16 mouse cellular contexts compared by ENCODE assay signal in genomic region chr19:4003112-4003511, GRCm38 (mm10). TPM values are rescaled to one million over a fixed set of nuclear protein-coding genes. Genes with fewer than 3 reads are reported as not detected.
DNase-seq lines count a peak whose midpoint lies in the region; ATAC-seq and TF ChIP-seq lines count a peak whose summit lies in the region.
"Had no signal": no experiment of that assay in that cellular context is flagged by ENCODE, and none has a peak within 500 bp of the region (broad histone marks: within the 10 kb centered on the region; RNA-seq: fewer than 3 reads in every experiment).

TSS of gene Doc2g (plus strand) at chr19:4003313.

- no peak for DNase-seq in thymus, adult 2 months
- DNase-seq in thymus, adult 18-20 months: no peak
- no peak for DNase-seq in frontal cortex, postnatal 25 days (ENCODE audit: low spot score in 2 of 2)
- no peak for DNase-seq in right cerebral cortex, postnatal 14 days
- DNase-seq: adrenal gland, postnatal 25 days; cerebellum, adult 11-12 months; embryo, embryonic 11 days; gastrocnemius, postnatal 10 days; kidney, adult 9 months; lung, adult 18-20 months had no signal

- peaks cover 5% of the 10 kb centered on the region for H3K36me3 ChIP-seq in forebrain, embryonic 16.5 days (ENCODE audit: control insufficient read depth, insufficient read depth)
- peaks cover 24% of the 10 kb centered on the region for H3K36me3 ChIP-seq in forebrain, embryonic 15.5 days
- peaks cover 16% of the 10 kb centered on the region for H3K36me3 ChIP-seq in thymus, adult 2 months (ENCODE audit: control insufficient read depth, insufficient read depth, low read length)
- H3K36me3 ChIP-seq in heart, embryonic 15.5 days: peaks cover 24% of the 10 kb centered on the region

- no peak for TF ChIP-seq CTCF in thymus, adult 2 months (IDR thresholded peaks at IDR 0.05; ENCODE audit: borderline replicate concordance, control insufficient read depth, extremely low read depth, insufficient read depth, low read length, poor library complexity)
- no peak for TF ChIP-seq CTCF in olfactory bulb, adult 2 months (IDR thresholded peaks at IDR 0.05; ENCODE audit: insufficient read depth, low read depth, low read length)

- WGBS in forebrain, embryonic 16.5 days: 92% methylated on average over 1 of the region's 1 CpGs
- 73% methylated on average over 1 of the region's 1 CpGs for WGBS in forebrain, embryonic 15.5 days
- 90% methylated on average over 1 of the region's 1 CpGs for WGBS in thymus, adult 2 months
- 47% methylated on average over 1 of the region's 1 CpGs for WGBS in heart, embryonic 15.5 days
- 82% methylated on average over 1 of the region's 1 CpGs for WGBS in olfactory bulb, adult 2 months

- H3K4me3 ChIP-seq in forebrain, embryonic 16.5 days (replicated peaks; ENCODE audit: low read length): no peak within 1 kb of the TSS
- H3K4me3 ChIP-seq in forebrain, embryonic 15.5 days: no peak within 1 kb of the TSS
- H3K4me3 ChIP-seq in thymus, adult 2 months (ENCODE audit: control insufficient read depth, insufficient read depth, low read length): no peak within 1 kb of the TSS
- peak within 1 kb of the TSS; percentile 29 for H3K4me3 ChIP-seq in heart, embryonic 15.5 days
- H3K4me3 ChIP-seq in olfactory bulb, adult 2 months (ENCODE audit: insufficient read depth, low read depth, low read length): peak within 1 kb of the TSS; percentile 10; the same call in 1 of the 2 replicates
- H3K4me3 ChIP-seq: hindbrain, embryonic 15.5 days had no signal

- H3K4me1 ChIP-seq in forebrain, embryonic 16.5 days (replicated peaks; ENCODE audit: control insufficient read depth, insufficient read depth, low read length): peaks cover 13% of the 10 kb centered on the region
- H3K4me1 ChIP-seq in forebrain, embryonic 15.5 days: peaks cover 15% of the 10 kb centered on the region
- peaks cover 18% of the 10 kb centered on the region for H3K4me1 ChIP-seq in thymus, adult 2 months (replicated peaks; ENCODE audit: control insufficient read depth, insufficient read depth, low read length)
- peaks cover 52% of the 10 kb centered on the region for H3K4me1 ChIP-seq in heart, embryonic 15.5 days (replicated peaks)
- peaks cover 24% of the 10 kb centered on the region for H3K4me1 ChIP-seq in olfactory bulb, adult 2 months (ENCODE audit: control insufficient read depth, insufficient read depth, low read length)

- ATAC-seq in forebrain, embryonic 16.5 days: no peak
- no peak for ATAC-seq in forebrain, embryonic 15.5 days (replicated peaks)
- peak; percentile 58 for ATAC-seq in heart, embryonic 15.5 days (replicated peaks; ENCODE audit: insufficient number of reproducible peaks, insufficient read depth, low FRiP score, low read depth)

- no peak within 1 kb of the TSS for H3K9ac ChIP-seq in forebrain, embryonic 16.5 days (replicated peaks; ENCODE audit: low read depth, low read length)
- H3K9ac ChIP-seq in forebrain, embryonic 15.5 days (replicated peaks): no peak within 1 kb of the TSS
- peak within 1 kb of the TSS; percentile 48 for H3K9ac ChIP-seq in heart, embryonic 15.5 days

- no peaks in the 10 kb centered on the region for H3K27me3 ChIP-seq in forebrain, embryonic 16.5 days (replicated peaks; ENCODE audit: control insufficient read depth, insufficient read depth, low read length)
- H3K27me3 ChIP-seq in forebrain, embryonic 15.5 days: no peaks in the 10 kb centered on the region
- H3K27me3 ChIP-seq in thymus, adult 2 months (ENCODE audit: control insufficient read depth, insufficient read depth, low read length): no peaks in the 10 kb centered on the region
- H3K27me3 ChIP-seq in heart, embryonic 15.5 days: no peaks in the 10 kb centered on the region
- H3K27me3 ChIP-seq: hindbrain, embryonic 15.5 days had no signal

- no peak within 1 kb of the TSS for H3K4me2 ChIP-seq in forebrain, embryonic 16.5 days (ENCODE audit: low read length)
- no peak within 1 kb of the TSS for H3K4me2 ChIP-seq in forebrain, embryonic 15.5 days (replicated peaks)
- peak within 1 kb of the TSS; percentile 58 for H3K4me2 ChIP-seq in heart, embryonic 15.5 days

- H3K9me3 ChIP-seq in forebrain, embryonic 16.5 days (ENCODE audit: control insufficient read depth, low read length): no peaks in the 10 kb centered on the region
- no peaks in the 10 kb centered on the region for H3K9me3 ChIP-seq in forebrain, embryonic 15.5 days
- H3K9me3 ChIP-seq in heart, embryonic 15.5 days (replicated peaks): no peaks in the 10 kb centered on the region
- H3K9me3 ChIP-seq: forebrain, embryonic 10.5 days; hindbrain, embryonic 15.5 days had no signal

- no peak within 1 kb of the TSS for H3K27ac ChIP-seq in forebrain, embryonic 16.5 days (ENCODE audit: low read length)
- H3K27ac ChIP-seq in forebrain, embryonic 15.5 days (replicated peaks): no peak within 1 kb of the TSS
- no peak within 1 kb of the TSS for H3K27ac ChIP-seq in thymus, adult 2 months (ENCODE audit: control insufficient read depth, insufficient read depth, low read length)
- H3K27ac ChIP-seq in heart, embryonic 15.5 days: peak within 1 kb of the TSS; percentile 99
- H3K27ac ChIP-seq in olfactory bulb, adult 2 months (ENCODE audit: insufficient read depth, low read depth, low read length): peak within 1 kb of the TSS; percentile 16; the same call in 1 of the 2 replicates
- H3K27ac ChIP-seq: forebrain, embryonic 10.5 days; hindbrain, embryonic 15.5 days had no signal

- no peak for TF ChIP-seq POLR2A in thymus, adult 2 months (IDR thresholded peaks at IDR 0.05; ENCODE audit: control insufficient read depth, extremely low read depth, insufficient read depth, low read length, poor library complexity)
- no peak for TF ChIP-seq POLR2A in olfactory bulb, adult 2 months (IDR thresholded peaks at IDR 0.05; ENCODE audit: insufficient read depth, low read depth, low read length)

RNA-seq across cellular contexts. Expression of gene Doc2g, which starts in this region (rescaled TPM):
- 8.8 and 13.2 TPM in 2 replicates for polyA plus RNA-seq in forebrain, embryonic 16.5 days (2015; fragmentation: Nextera tagmentation; extraction: Ambion mirVana)
- 9.0 and 11.1 TPM in 2 replicates for polyA plus RNA-seq in forebrain, embryonic 15.5 days (2015; fragmentation: Nextera tagmentation; extraction: Ambion mirVana)
- polyA plus RNA-seq in thymus, adult 2 months (2012; rRNA removed): 14.4 and 51.8 TPM in 2 replicates
- 72.2 and 80.1 TPM in 2 replicates for polyA plus RNA-seq in heart, embryonic 15.5 days (2015; fragmentation: Nextera tagmentation; extraction: Ambion mirVana)
- polyA plus RNA-seq in olfactory bulb, adult 2 months (2012; ENCODE audit: insufficient read depth, insufficient read length, low replicate concordance, missing spikeins): not detected in 2 replicates

Comparison
In these comparisons a context has a peak if more than half of its experiments do, and no peak if none do; other contexts are left out.
1. H3K27ac ChIP-seq: peak in heart, embryonic 15.5 days (single experiment) and olfactory bulb, adult 2 months (single experiment); none in forebrain, embryonic 16.5 days (single experiment), forebrain, embryonic 15.5 days (single experiment) and thymus, adult 2 months (single experiment).
2. H3K4me3 ChIP-seq: peak in heart, embryonic 15.5 days (single experiment) and olfactory bulb, adult 2 months (single experiment); none in forebrain, embryonic 16.5 days (single experiment), forebrain, embryonic 15.5 days (single experiment) and thymus, adult 2 months (single experiment).